Mouse (Mus musculus) right cerebral cortex, postnatal 25 days (tissue): ENCODE data around the gene 2410002F23Rik.
"Not testable (repeated sequence)": the region's sequence is repeated elsewhere in the genome, so short reads cannot be mapped to it uniquely, and the experiment has no call there.

Experiments used
- DNase-seq: peaks from one replicate; pipeline ENCODE4 v3.0.0; 2022

Gene 2410002F23Rik

DNA sequence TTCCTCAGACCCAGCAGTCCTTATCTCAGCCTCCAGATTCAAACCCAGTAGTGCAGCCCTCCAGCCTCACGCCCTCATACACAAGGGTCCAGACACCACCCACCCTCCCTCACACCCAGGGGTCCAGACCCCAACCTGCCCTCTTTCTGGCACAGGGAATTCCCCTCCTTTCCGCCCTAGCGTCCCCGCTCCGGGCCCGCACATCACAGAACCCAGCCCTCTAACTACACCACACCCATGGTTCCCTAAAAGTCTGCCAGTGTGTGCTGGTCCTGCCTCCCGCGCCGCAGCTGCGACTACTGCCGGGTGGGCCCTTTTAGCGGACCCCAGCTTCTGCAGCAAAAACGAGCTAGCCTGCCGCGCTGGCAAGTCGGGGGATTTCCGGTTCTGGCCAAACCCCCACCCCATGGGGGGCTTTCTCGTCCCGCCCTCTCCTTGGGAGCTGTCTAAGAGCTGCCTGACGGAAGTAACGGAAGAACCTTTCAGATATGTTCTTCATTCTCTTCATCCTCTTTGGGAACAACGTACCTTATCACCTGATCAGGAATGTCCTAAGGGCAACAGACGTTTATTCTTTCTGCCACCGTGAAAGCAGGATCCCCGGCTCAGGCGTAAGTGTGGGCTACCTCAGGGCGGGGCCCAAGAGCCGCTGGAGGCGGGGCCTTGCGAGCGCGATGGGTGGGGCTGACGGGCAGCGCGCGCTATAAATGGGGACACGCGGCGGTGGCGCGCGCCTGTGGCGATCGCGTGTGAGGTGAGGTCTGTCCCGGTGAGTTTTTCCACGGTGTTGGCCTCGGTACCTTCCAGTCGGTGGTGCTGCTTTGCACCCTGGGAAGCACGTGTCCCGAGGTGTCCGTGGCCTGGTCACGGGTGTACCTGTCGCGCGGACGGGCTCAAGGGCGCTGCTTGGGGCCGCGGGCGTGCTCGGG lies at the start of gene 2410002F23Rik, which contains the start of gene 1700028J19Rik:
2410002F23Rik (plus strand) TSS at position 668 of the 929 bp plus-strand sequence.
1700028J19Rik (minus strand) TSS at position 641 of the 929 bp plus-strand sequence.
- DNase-seq: peak; percentile 90

- DNase-seq: no peak
Observed at GRCm38 (mm10) chr7:44197891-44198290, 48.6 kb upstream of the 2410002F23Rik start, which contains the start of gene Klk1b3. Gene Klk1b3 (plus strand): TSS chr7:44198191.

DNA sequence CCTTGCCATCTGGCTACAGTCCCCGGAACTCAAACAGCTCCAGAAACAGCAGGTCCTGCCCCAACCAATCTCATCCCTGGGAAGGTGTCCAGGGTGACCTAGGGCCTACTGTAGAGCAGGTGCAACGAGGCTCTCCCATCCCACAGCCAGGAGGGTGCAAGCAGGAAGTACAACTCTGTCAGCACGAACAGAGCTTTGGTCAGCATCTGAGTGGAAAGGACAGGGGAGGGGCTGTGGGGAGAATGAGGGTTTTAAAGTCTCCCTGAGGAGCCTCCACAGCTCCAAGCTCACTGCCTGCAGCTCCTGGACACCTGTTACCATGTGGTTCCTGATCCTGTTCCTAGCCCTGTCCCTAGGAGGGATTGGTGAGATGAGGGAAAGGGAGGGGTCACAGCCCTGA lies 39.4 kb upstream of the 2410002F23Rik start, which contains the start of gene Klk1b4:
Klk1b4 (plus strand) TSS at position 301 of the 400 bp plus-strand sequence.
- not testable (repeated sequence) for DNase-seq

DNA sequence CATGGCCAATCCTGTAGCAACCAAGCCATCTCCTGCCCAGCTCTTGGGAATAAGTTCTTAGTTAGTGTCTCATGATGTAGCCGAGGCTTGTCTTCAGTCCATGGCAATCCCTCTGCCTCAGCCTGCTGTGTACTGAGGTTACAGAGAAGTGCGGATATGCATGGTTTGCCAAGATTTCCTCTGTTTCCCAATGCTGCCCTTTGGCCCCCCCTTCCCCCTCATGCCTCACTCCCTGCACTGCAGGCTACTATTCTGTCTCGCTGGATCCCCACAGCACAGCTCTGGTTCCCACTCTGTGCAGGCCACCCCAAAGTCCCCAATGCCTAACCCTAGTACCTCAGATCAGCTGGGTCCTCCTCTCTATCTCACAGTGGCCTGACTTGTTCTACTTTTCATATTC lies 38.2 kb upstream of the 2410002F23Rik start:
- DNase-seq: no peak

- no peak for DNase-seq
Observed at GRCm38 (mm10) chr7:44215645-44216044, 30.9 kb upstream of the 2410002F23Rik start, which contains the start of gene Klk1b5. Gene Klk1b5 (plus strand): TSS chr7:44215945.

GRCm38 (mm10) chr7:44221601-44222000 lies 24.9 kb upstream of the 2410002F23Rik start:
- not testable (repeated sequence) for DNase-seq

GRCm38 (mm10) chr7:44222335-44222734 lies 24.2 kb upstream of the 2410002F23Rik start:
- not testable (repeated sequence) for DNase-seq

- no peak for DNase-seq
Observed at GRCm38 (mm10) chr7:44225076-44225475, 21.4 kb upstream of the 2410002F23Rik start, which contains the start of gene Klk1. Gene Klk1 (plus strand): TSS chr7:44225360.

- DNase-seq: no peak
Observed at GRCm38 (mm10) chr7:44235909-44236308, 10.6 kb upstream of the 2410002F23Rik start, which contains the start of gene Gm36864. Gene Gm36864 (plus strand): TSS chr7:44236177.

DNA sequence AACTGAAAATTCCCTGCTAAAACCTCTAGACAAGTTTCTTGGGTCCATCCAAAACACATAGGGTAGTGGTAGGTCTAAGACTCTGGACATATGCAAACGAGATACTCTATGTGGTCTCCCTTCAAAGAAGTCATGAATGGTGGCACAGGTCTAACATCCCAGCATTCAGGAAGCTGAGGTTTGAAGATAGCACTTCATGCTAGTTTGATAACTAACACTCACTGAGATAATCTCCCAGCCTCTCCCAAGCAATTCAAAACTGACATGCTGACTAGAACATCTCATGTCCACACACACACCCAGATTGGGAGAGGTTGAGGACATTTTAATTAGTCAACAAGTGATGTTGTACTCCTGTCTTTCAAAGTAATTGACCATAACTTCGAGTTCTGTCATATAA lies 6.6 kb upstream of the 2410002F23Rik start:
- no peak for DNase-seq

- DNase-seq: no peak
Observed at GRCm38 (mm10) chr7:44240712-44241111, 5.8 kb upstream of the 2410002F23Rik start.

DNA sequence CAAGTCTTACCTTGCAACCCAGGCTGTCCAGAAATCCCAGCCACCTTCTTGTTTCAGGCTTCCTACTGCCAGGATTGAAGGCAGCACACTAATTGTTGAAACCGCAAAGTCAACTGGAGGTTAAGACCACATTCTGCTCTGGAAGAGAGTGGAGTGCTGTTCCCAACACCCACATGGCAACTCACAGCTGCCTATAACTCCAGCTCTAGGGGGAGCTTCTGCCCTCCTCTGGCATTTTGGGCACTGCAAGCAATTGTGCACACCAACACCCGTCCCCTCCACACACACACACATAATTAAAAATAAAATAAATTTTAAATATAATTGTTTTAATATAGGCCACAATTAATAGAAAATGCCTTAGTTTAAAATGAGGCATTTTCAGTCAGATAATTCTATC lies 5.4 kb upstream of the 2410002F23Rik start:
- no peak for DNase-seq

DNA sequence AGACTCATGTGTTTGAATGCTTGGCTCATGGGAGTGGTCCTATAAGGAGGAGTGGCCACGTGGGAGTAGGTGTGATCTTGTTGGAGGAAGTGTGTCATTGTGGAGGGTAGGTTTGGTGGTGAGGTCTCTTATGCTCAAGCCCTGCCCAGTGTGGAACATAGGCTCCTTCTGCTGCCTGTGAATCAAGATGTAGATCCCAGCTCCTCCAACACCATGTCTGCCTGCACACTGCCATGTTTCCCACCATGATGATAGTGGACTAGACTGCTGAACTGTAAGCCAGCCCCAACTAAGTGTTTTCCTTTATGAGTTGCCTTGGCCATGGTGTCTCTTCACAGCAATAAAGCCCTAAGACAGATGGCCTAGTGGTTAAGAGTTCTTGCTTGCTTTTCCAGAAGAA lies 2.4 kb upstream of the 2410002F23Rik start:
- no peak for DNase-seq

DNA sequence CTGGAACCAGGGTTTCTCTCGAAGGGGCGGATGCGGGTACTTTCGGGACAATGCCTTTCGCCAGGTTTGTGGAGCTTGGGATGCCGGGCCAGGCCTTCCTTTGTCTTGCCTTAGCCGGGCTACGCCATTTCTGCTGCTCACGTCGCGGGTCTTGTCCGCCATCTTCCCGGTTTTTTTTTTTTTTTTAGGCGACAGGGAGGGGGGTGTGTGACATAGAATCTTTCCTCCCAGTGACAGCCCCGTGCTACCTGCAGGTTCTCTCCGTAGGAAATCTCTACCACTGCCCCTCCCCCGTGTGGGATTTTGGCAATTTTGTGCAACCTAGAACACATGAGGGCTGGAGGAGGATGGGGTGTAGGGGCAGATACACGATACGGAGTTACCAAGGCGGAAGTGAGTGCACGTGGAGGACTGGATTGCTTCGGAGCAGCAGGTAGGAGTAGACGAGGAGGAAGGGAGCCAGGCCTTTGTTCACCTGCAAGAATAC lies 505 bp downstream of the 2410002F23Rik start:
- peak; percentile 49 for DNase-seq

- no peak for DNase-seq
Observed at GRCm38 (mm10) chr7:44247971-44248370, 1.4 kb downstream of the 2410002F23Rik start.

- DNase-seq: no peak
Observed at GRCm38 (mm10) chr7:44249248-44249647, 2.7 kb downstream of the 2410002F23Rik start.

GRCm38 (mm10) chr7:44250732-44251275 lies 4.3 kb downstream of the 2410002F23Rik start:
- DNase-seq: not testable (repeated sequence)

GRCm38 (mm10) chr7:44253023-44253616 lies 6.6 kb downstream of the 2410002F23Rik start:
- no peak for DNase-seq

DNA sequence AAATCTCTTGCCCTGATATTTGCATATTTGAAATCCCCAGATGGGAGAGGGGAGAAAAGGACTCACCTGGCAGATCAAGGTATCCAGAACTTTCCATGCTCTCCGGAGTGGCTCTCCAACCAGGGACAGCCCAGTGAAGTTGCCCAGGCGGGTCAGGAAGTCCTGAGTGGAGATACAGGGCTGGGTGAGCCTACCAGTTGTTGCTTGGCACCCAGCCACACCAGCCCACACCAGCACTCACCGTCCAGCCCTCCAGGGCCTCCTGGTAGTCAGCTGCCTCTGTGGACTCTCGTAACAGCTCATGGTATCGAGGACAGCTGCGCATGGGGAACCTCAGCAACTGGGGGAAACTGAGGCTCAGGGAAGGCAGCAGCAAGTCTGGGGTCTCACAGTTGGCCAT lies 8.4 kb downstream of the 2410002F23Rik start:
- DNase-seq: no peak

DNA sequence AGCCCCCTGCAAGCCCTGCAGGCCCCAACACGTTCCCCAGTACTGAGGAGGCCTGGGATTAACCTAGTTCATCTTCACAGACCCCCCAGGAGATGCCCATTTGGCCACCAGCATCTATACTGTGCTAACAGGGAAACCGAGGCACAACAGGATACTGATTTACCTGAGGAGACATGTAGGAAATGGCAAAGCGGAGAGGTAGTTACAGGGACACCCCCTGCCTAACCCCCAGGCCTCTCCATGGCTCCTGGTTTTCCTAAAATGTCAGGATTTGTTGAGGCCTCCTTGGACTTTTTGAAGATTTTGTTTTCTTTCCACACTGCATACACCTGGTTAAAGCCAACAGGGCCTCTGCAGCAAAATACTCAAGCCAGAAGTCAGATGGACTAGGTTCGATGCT lies 10.8 kb downstream of the 2410002F23Rik start, which contains the start of gene Acp4:
Acp4 (minus strand) TSS at position 101 of the 400 bp plus-strand sequence.
- no peak for DNase-seq

- no peak for DNase-seq
Observed at GRCm38 (mm10) chr7:44260410-44260809, 13.9 kb downstream of the 2410002F23Rik start.

- DNase-seq: no peak
Observed at GRCm38 (mm10) chr7:44261147-44261546, 14.6 kb downstream of the 2410002F23Rik start, which contains the start of gene Gm15517. Gene Gm15517 (plus strand): TSS chr7:44261447.
